Mouse (Mus musculus): ENCODE results near the gene Pank1.

Pank1 gene

DNA sequence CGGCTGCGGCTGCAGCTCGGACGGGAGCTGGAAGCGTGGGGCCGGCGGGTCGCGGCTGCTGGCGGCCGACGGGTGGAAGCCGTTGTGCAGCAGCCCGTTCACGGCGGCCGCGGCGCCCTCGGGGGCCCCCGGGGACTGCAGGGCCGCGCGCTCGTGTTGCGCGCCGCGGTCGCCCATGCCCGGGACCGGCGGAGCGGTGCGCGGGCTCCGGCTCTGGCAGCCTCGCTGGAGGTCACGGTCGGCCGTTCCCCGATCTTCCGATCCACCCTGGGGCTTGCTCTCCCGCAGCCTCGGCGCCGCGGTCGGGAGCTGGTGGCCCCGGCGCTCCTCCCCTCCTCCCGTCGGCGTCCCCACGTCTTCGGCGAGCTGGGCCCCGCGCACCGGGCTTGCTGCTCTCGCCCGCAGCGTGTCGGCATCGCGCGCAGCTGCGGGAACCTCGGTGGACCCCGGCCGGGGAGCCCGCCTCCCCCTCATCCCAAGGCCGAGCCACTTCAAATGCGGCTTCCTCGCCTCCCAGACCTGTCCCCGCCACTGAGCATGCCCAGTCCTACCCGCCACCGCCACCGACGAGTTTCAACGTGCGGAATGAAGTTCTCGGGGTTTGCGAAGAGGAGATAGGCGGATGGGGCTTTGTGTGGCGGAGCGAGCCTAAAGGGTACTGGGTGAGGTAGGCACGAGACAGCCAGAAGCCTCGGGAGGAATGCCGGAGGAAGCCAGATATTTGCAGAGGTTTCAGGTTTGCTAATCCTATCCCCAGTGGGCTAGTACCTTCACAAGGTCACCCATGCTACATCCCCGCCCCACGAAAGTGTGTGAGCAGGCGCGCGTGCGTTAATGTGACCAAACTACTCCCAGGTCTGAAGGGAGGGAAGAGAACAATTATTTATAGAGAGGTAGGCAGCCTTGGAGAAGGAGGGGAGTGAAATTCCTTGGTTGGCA, at the start of gene Pank1:
Pank1 (minus strand) TSS at position 853 of the 939 bp plus-strand sequence.
- DNase-seq (ENCODE audit: low spot score): peak; percentile 77

DNA sequence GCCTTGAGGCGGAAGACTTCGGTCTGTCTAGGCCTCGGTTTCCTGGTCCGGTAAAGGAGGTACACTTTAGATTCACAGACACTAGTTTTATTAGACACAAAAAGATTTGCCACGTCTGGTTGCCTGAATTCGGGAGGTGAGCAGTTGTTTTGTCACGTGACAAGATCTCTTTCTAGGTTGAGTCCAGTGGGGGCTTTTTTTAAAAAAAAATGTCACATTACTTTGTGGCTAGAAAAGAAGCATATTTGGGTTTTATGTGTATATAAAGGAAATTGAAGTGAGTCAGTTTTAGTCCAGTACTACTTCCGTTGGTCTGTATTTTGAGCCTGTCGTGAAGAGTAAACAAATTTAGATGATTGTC, 43.3 kb upstream of the Pank1 start:
- DNase-seq (ENCODE audit: low spot score): no peak

DNA sequence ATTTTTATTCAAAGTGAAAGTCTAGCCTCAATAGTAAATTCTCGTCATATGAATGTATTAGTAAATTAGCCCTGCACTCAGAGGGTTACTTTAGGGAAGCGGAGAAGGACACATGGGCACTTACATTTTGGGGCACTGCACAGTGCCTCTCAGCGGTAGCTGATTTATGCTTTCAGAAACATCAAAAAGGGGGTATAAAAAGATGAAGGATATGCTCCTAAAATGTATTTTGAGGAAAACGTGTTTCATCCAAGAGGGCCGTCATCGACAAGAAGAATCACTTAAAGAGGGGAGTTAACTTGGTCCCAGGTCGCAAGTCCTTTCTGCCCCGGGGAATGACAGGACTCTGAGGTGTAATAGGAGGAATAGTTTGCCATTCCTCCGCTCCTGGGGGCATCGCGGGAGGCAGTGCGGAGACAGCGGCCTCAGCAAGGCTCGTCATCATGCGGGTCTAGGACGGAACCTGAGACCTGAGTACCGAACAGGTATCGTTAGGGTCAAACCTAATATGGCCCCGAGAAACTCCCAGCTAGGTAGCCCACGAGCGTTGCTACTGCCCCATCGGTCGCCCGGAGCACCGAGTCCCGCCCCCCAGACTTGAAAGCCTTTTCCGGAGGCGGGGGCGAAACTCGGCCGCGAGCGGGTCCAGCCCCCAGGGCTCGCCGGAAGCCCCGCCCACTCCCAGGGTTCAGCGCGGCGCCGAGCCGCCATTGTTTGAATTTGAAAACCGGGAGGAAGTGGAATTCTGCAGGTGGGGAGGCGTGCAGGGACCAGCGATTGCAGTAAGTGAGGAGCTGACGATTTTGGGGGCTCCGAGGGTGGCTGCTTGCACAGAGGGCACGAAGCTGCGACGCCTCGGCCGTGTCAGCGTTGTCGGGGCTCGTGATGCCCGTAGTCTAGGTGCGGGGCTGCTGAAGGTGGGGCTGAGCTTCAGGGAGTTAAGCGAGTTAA, 42.7 kb upstream of the Pank1 start, which contains the start of gene Kif20b:
Kif20b (plus strand) TSS at position 710 of the 951 bp plus-strand sequence.
- DNase-seq (ENCODE audit: low spot score): peak; percentile 94

DNA sequence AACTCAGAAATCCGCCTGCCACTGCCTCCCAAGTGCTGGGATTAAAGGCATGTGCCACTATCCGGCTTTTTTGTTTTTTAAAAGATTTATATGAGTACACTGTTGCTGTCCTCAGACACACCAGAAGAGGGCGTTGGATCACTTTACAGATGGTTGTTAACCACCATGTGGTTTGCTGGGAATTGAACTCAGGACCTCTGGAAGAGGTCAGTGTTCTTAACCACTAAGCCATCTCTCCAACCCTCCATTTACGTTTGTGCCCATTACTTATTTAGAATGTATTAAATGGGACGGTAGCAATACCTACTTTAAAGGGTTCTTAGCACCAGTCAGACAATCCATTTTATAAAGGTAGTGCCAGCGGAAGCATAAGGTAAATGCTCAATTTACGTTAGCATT, 42.0 kb upstream of the Pank1 start:
- no peak for DNase-seq (ENCODE audit: low spot score)

DNA sequence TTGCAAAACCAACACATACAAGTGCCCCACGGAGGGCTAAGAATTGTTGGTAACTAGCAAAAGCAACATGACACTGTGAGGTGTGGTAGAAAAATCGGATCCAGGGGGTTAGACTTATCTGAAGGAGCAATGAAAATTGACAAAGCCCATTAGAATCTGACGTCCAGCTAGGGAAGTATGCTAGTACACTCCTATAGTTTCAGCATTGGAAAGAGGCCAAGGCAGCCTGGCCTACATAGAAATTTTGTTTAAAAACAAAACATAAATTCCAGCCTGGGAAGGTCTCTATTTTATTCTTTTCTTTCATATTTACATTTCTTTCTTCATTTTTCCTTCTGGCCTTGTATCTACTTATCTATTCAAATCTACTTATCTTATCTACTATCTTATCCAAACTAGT, 41.3 kb upstream of the Pank1 start:
- no peak for DNase-seq (ENCODE audit: low spot score)

DNA sequence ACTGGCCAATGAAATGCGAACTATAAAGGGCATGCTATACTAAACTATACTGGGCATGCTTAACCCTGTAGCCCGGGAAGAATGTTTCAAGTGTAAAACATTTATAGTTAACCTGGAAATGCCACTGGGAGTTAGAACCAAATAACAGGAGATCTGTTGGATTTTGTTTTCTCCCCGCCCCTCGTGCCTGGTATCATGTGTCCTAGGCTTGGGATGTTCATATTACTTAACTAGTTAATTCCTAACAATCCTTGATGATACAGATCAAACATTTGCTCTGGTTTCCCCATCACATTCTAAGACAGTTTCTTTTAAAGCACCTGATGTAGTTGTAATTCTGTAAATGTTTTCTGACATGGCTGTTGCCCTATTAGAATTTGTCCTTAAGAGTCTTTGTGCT, 40.8 kb upstream of the Pank1 start:
- no peak for DNase-seq (ENCODE audit: low spot score)

DNA sequence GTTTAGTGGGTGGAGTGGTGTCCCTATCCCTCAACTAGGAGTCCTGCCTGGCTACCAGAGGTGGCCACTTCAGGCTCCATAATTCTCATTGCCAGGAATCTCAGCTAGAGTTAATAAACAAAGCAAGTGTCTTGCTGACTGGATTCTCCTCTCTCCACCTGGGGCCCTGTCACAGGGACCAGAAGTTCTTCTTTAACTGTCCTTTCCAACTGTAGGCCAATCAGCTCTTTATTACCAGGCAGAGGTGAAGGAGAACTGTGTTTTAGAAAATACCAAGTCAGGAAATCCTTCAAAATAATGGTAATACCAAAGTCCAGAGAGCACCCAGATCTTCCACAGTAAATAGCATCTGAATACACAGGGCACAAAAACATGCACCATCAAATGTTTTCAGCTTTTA, 33.1 kb upstream of the Pank1 start:
- no peak for DNase-seq (ENCODE audit: low spot score)

DNA sequence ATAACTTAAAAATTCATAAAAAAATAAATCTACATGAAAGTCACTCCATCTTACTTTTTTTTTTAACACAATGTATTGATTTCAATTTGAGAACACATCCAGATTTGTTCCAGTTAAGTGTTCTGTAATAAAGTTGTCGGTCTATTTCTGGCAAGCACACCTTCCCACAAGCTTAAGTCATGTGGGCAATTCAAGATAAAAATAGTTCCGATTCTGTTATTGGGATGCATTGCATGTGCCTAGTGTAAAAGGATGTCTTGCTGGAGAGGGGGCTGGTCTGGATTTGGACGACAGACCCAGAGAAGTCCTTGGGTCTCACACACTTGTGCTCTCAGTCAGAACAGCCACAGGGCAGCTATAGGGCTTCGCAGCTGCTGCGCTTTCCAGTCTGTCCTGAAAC, 27.5 kb upstream of the Pank1 start:
- no peak for DNase-seq (ENCODE audit: low spot score)

DNA sequence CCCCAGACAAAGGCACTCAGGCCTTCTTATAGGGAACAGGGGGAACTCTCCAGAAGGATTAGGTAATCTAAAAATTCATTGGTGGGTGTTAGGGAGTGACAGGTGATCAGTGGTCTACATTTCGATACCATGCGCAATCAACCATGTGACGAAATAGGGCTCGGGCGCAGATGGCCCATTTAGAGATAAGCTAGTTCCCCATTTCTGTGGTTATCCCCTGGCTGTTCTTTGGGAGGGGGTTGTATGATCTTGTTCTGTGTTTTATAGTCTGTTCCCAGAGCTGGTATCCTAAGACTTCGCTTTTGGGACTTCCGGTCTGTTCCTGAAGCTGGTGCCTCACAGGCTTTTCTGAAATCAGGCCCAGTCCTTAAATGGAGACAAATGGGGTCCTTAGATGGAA, 26.2 kb upstream of the Pank1 start:
- DNase-seq (ENCODE audit: low spot score): no peak

DNA sequence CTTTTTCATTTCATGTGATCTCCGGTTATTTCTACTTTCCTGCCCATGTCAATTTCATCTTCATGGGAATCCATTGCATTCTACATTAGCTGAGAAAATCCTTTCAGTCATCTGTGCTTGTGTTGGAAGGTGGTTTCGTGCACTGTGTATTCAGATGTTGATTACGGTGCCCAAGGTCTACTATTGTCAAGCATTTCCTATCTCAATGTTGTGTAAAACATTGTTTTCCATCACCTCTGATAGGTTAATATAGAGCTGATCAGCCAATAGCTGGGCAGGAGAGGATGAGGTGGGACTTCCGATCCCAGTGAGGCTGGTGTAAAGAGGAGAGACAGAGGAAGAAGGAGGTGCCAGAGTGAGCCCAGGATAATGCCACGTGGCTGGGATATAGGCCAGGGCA, 24.8 kb upstream of the Pank1 start:
- no peak for DNase-seq (ENCODE audit: low spot score)

DNA sequence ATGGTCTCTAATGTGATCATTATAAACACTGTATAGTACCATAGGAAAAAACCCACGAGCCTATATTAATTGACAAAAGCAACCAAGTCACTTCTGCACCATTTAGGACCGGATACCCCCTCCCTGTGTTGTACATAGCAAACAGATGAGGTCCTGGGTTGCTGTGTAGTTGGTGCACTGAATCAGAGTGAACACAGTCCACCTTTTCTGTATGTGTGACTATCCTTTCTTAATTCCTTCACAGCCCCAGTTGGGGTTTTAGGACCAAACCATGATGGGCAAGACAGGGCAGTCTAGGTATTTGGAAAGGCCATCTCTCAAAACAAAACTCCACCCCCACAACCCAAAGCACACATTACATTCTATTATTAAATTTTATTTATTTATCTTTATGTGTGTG, 22.5 kb upstream of the Pank1 start:
- DNase-seq (ENCODE audit: low spot score): no peak

DNA sequence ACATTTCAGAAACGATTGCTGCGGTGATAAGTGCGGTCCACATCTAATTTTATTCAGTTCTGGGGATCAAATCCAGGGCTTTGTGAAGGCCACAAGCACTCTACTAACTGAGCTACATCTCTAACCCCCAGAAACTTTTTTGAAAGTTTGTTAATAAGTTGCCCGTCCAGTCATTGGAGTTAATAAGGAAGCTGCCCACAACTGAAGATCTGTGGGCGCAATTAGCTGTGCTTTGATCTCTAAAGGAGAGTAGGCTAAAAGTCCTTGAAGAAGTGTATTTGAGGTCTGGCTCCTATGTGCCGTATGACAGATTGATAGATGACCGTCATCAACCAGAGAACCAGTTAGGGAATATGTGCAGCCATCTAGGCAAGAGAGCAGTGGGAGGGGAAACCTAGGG, 22.0 kb upstream of the Pank1 start:
- no peak for DNase-seq (ENCODE audit: low spot score)

DNA sequence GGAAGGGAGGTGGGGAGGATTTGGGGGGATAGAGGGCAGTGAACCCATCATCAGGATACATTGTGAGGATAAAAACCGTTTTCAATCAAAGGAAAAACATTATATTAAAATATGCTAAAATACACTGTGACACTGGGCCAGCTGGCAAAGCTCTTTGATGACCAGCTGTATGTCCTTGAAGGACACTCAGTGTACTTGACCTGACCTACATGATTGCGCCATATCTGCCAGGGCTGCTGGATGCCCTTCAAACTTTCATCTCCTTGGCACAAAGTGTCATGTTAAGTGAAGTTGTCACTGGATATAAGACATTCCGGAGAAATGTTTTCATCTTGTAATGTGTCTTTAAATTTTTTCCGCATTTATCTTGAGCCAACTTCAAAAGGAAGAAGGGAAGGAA, 19.7 kb upstream of the Pank1 start:
- no peak for DNase-seq (ENCODE audit: low spot score)

DNA sequence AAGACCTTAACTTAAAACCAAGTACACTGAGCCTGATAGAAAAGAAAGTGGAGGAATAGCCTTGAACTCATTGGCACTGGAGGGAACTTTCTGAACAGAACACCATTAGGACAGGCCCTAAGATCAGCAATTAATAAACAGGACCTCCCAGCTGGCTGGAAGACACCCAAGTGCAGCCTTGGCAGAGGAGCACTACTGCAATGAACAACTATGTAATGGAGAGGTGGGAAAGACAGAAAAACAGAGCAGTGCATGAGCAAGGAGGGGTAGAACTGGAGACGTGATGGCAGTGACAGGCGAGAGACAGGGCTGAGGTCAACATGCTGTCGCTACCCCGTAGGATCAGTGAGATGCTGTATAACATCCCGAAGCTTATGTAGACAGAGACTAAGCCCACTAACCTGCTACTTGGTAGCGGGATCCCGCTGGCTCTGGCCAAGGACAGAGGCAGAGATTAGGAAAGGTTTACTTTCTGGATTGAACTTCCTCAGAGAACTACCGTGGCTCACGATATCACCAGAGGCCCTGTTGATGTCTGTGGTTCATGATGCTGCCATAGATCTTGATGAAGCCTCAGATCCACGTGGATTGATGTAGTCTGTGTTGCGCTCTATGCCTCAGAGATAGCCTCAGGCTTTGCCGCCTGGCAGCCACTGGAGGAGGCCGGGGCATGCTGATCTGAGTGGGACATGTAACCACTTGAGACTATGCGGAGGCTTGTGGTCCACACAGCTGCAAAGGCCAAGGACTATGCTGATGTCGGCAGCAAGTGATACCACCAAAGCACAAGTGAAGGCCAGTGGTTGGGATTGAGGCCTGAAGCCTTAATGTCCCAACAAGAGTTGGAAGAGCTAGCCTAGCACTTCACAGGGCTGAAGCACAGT, 18.1 kb upstream of the Pank1 start:
- DNase-seq (ENCODE audit: low spot score): no peak

DNA sequence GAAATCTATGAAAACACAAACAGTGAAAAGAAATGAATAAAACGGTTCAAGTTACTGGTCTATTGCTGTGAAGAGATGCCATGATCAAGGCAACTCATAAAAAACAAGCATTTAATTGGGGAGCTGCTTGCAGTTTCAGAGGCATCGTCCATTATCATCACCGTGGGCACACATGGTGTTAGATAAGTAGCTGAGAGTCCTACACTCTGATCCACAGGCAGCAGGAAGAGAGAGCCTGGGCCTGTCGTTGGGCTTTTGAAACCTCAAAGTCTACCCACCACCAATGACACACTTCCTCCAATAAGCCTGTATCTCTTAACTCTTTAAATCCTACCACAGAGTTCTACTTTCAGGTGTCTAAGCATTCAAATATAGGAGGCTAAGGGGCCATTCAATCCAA, 15.8 kb upstream of the Pank1 start:
- no peak for DNase-seq (ENCODE audit: low spot score)

DNA sequence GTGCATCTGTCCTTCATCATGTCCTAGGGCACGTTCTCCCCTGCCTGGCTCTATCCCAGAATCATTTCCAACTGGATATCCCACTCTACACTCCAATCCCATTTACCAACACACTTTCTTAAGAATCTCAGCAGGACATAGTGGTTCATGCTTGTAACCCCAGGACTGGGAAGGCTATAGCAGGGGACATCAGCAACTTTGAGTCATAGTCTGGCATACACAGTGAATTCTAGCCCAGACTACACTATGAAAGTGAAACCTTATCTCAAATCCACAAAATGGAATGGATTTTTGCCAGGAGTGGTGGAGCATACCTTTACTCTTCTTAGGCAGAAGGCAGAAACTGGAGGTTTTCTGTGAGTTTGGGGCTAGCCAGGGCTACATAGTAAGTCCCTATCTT, 12.3 kb upstream of the Pank1 start:
- DNase-seq (ENCODE audit: low spot score): no peak

DNA sequence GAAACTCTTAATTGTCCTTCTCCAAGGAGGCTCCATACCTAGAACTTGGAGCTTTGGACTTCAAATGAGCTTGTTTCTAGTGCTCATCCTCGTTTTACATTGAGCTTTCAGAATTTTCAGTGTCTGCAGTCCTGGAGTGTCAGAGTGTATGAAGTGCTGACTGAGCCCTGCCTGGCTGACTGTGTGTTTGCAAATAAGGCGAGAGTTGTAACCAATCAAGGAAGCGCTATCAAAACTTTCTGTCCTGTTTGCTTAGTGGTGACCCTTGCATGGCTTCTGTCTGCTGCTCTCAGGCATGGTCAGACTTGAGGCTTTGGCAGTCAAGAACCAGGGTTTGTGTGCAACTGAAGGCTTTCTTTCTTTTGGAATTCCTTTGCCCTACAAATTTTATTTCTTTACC, 11.7 kb upstream of the Pank1 start:
- peak; percentile 13 for DNase-seq (ENCODE audit: low spot score)

DNA sequence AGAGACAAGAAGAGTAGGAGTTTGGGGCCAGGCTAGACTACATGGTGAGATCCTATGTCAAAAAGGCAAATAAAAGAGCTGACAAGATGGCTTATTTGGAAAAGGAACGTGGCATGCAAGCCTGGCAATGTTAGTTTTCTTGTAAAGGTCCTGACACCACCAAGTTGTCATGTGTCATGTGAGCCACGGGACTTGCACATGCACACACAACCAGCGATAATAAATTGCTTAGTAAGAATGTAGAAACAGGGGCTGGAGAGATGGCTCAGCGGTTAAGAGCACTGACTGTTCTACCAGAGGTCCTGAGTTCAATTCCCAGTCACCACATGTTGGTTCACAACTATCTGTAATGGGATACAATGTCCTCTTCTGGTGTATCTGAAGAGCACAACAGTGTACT, 7.1 kb upstream of the Pank1 start:
- DNase-seq (ENCODE audit: low spot score): no peak

DNA sequence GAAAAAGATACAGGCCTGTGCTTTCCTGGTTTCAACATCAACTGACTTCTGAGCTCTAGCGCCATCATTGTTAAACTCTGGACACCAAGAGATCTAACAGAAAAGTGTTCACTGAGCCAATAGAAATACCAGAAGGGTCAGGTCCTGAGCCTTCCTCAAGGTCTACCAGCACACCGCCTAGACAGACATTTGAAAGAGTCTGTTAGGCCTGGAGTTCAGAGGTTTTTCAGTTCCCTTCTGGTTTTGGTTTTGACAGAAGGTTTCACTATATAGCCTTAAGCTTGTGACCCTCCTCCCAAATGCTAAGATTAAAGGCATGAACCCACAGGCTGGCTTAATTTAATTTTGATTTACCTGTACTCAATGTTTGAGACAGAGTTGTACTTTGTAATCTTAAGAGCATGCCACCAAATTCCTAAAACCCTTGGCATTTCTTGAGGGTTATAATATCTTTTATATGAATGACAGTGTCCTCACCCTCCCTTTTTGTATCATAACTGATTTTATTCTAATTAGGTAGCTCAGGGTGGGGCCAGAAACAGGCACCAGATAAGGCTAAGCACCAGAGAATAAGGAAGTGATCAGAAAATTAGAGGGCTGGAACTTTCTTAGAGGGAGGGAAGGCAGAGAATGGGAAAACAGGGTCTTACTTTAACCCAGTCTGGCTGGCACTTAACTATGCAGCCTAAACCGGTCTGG, 4.4 kb upstream of the Pank1 start:
- no peak for DNase-seq (ENCODE audit: low spot score)

DNA sequence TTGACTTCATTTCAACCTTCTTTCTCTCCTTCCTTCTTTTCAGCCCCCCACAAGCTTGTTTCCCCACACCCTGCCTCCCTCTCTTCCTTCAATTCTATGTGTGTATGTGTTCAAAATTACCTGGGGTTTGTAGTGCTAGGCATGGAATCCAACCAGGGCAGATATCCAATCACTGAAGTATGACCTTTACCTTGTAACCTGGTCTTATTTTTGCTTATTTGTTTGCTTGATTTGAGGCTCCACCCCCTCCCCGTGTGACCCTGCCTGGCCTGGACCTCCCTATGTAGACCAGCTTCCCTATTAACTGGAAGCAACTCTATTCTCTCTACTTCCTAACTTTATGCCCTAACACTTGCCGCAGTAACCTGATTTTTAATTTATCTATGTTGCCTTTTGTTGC, 3.2 kb upstream of the Pank1 start:
- no peak for DNase-seq (ENCODE audit: low spot score)

DNA sequence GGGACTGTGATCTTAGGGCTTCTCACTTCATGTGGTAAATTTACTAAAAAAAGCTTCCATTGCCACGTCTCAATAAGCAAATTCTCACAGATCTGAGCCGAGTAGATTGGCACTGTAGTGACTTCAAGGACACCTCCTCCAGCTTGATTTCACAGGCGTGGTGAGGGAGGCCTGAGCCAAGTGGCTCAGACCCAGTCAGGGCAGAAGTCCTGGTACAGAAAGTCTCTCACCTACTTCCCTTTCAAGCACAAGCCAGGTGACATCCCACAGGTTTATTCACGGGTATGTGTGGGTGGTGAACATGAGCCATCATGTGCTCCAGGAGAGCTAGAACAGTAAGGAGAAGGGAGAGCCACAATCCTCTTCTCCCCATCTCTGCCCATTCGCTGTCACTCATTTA, 1.9 kb upstream of the Pank1 start:
- no peak for DNase-seq (ENCODE audit: low spot score)

All from yolk sac, embryonic 10.5 days (tissue).